Mouse (Mus musculus): ENCODE measurements around the gene Zic2. TPM values are rescaled to one million over a fixed set of nuclear protein-coding genes. Genes with fewer than 3 reads are reported as not detected.

The Zic2 gene
- polyA plus RNA-seq (2015; fragmentation: Nextera tagmentation; extraction: Ambion mirVana), result 2.8 and 3.2 TPM in 2 replicates

GRCm38 (mm10) chr14:122474891-122475556 lies at the start of gene Zic2:
TSS of gene Zic2 (plus strand) at chr14:122475435.
- H3K27ac ChIP-seq, result peak within 1 kb of the TSS; percentile 93
- peaks cover 37% of the 10 kb centered on the region for H3K4me1 ChIP-seq
- WGBS, result 2% methylated on average over 50 of the region's 73 CpGs
- peak; percentile 57 for ATAC-seq (ENCODE audit: low FRiP score, low read depth)
- H3K9ac ChIP-seq, result peak within 1 kb of the TSS; percentile 83
- H3K27me3 ChIP-seq, result peaks cover 77% of the 10 kb centered on the region
- H3K36me3 ChIP-seq, result no peaks in the 10 kb centered on the region
- peak within 1 kb of the TSS; percentile 64 for H3K4me3 ChIP-seq
- H3K9me3 ChIP-seq, result no peaks in the 10 kb centered on the region
- peak within 1 kb of the TSS; percentile 80 for H3K4me2 ChIP-seq (replicated peaks)

GRCm38 (mm10) chr14:122426529-122427203 lies 48.6 kb upstream of the Zic2 start:
- no peaks in the 10 kb centered on the region for H3K36me3 ChIP-seq
- ATAC-seq (ENCODE audit: low FRiP score, low read depth), result no peak
- no peak overlapping the region for H3K4me3 ChIP-seq
- H3K9ac ChIP-seq, result no peak overlapping the region
- H3K27me3 ChIP-seq, result peaks cover 31% of the 10 kb centered on the region; the same call in 1 of the 2 replicates
- H3K4me1 ChIP-seq, result peaks cover 7% of the 10 kb centered on the region; the same call in 1 of the 2 replicates
- 52% methylated on average over 10 of the region's 10 CpGs for WGBS
- no peaks in the 10 kb centered on the region for H3K9me3 ChIP-seq
- no peak overlapping the region; the same call in 1 of the 2 replicates for H3K4me2 ChIP-seq (replicated peaks)
- H3K27ac ChIP-seq, result no peak overlapping the region

- Histone ChIP-seq H3K4me1 (peaks cover 7% of the 10 kb centered on the region; the same call in 1 of the 2 replicates), H3K36me3 (no peaks in the 10 kb centered on the region), H3K27me3 (peaks cover 27% of the 10 kb centered on the region; the same call in 1 of the 2 replicates), H3K4me2 (replicated peaks) (no peak overlapping the region; the same call in 1 of the 2 replicates), H3K9ac (no peak overlapping the region), H3K9me3 (no peaks in the 10 kb centered on the region), H3K27ac (no peak overlapping the region), H3K4me3 (no peak overlapping the region)
- no peak for ATAC-seq (ENCODE audit: low FRiP score, low read depth)
- 45% methylated on average over 8 of the region's 8 CpGs for WGBS
Measured at GRCm38 (mm10) chr14:122427204-122427560, 48.1 kb upstream of the Zic2 start.

- Histone ChIP-seq H3K4me3 (no peak overlapping the region), H3K9ac (no peak overlapping the region), H3K27me3 (peaks cover 27% of the 10 kb centered on the region; the same call in 1 of the 2 replicates), H3K36me3 (no peaks in the 10 kb centered on the region), H3K9me3 (no peaks in the 10 kb centered on the region), H3K27ac (no peak overlapping the region), H3K4me2 (replicated peaks) (no peak overlapping the region), H3K4me1 (peaks cover 7% of the 10 kb centered on the region; the same call in 1 of the 2 replicates)
- 95% methylated on average over 3 of the region's 3 CpGs for WGBS
- ATAC-seq (ENCODE audit: low FRiP score, low read depth), result no peak
Measured at GRCm38 (mm10) chr14:122427654-122428053, 47.6 kb upstream of the Zic2 start.

GRCm38 (mm10) chr14:122432558-122432957 lies 42.7 kb upstream of the Zic2 start:
- WGBS, result 75% methylated on average over 3 of the region's 3 CpGs
- peaks cover 32% of the 10 kb centered on the region for H3K27me3 ChIP-seq
- no peak overlapping the region for H3K4me3 ChIP-seq
- no peak for ATAC-seq (ENCODE audit: low FRiP score, low read depth)
- no peak overlapping the region for H3K9ac ChIP-seq
- H3K27ac ChIP-seq, result no peak overlapping the region
- H3K9me3 ChIP-seq, result no peaks in the 10 kb centered on the region
- H3K4me1 ChIP-seq, result no peaks in the 10 kb centered on the region
- no peaks in the 10 kb centered on the region for H3K36me3 ChIP-seq
- no peak overlapping the region for H3K4me2 ChIP-seq (replicated peaks)

GRCm38 (mm10) chr14:122434039-122434438 lies 41.2 kb upstream of the Zic2 start:
- no peak overlapping the region for H3K4me3 ChIP-seq
- no peaks in the 10 kb centered on the region for H3K9me3 ChIP-seq
- no peak for ATAC-seq (ENCODE audit: low FRiP score, low read depth)
- no peak overlapping the region for H3K27ac ChIP-seq
- no peak overlapping the region for H3K4me2 ChIP-seq (replicated peaks)
- 79% methylated on average over 10 of the region's 10 CpGs for WGBS
- H3K4me1 ChIP-seq, result no peaks in the 10 kb centered on the region
- H3K9ac ChIP-seq, result no peak overlapping the region
- H3K36me3 ChIP-seq, result no peaks in the 10 kb centered on the region
- H3K27me3 ChIP-seq, result peaks cover 33% of the 10 kb centered on the region

GRCm38 (mm10) chr14:122436850-122437249 lies 38.4 kb upstream of the Zic2 start:
- Histone ChIP-seq H3K4me1 (peaks cover 4% of the 10 kb centered on the region), H3K27ac (no peak overlapping the region), H3K27me3 (peaks cover 35% of the 10 kb centered on the region), H3K9ac (no peak overlapping the region), H3K9me3 (no peaks in the 10 kb centered on the region), H3K4me2 (replicated peaks) (no peak overlapping the region), H3K4me3 (no peak overlapping the region), H3K36me3 (no peaks in the 10 kb centered on the region)
- ATAC-seq (ENCODE audit: low FRiP score, low read depth), result no peak
- WGBS, result 49% methylated on average over 10 of the region's 10 CpGs

- no peak overlapping the region for H3K27ac ChIP-seq
- no peaks in the 10 kb centered on the region for H3K9me3 ChIP-seq
- ATAC-seq (ENCODE audit: low FRiP score, low read depth), result no peak
- H3K36me3 ChIP-seq, result no peaks in the 10 kb centered on the region
- peak overlapping the region; percentile 52 for H3K4me3 ChIP-seq
- 4% methylated on average over 29 of the region's 29 CpGs for WGBS
- H3K9ac ChIP-seq, result peak overlapping the region; percentile 69
- peaks cover 40% of the 10 kb centered on the region for H3K4me1 ChIP-seq
- peaks cover 96% of the 10 kb centered on the region for H3K27me3 ChIP-seq
- peak overlapping the region; percentile 91 for H3K4me2 ChIP-seq (replicated peaks)
Measured at GRCm38 (mm10) chr14:122449601-122450495, 25.4 kb upstream of the Zic2 start.

- Histone ChIP-seq H3K9ac (peak within 1 kb of the TSS; percentile 69), H3K36me3 (no peaks in the 10 kb centered on the region), H3K4me2 (replicated peaks) (peak within 1 kb of the TSS; percentile 91), H3K9me3 (no peaks in the 10 kb centered on the region), H3K4me3 (peak within 1 kb of the TSS; percentile 52), H3K4me1 (peaks cover 40% of the 10 kb centered on the region), H3K27ac (no peak within 1 kb of the TSS), H3K27me3 (peaks cover 96% of the 10 kb centered on the region)
- peak; percentile 55 for ATAC-seq (ENCODE audit: low FRiP score, low read depth)
- 1% methylated on average over 59 of the region's 59 CpGs for WGBS
Measured at GRCm38 (mm10) chr14:122450496-122451382, 24.5 kb upstream of the Zic2 start, which contains the start of gene Gm5089. TSS of gene Gm5089 (minus strand) at chr14:122451115.

- H3K4me1 ChIP-seq, result peaks cover 40% of the 10 kb centered on the region
- no peak overlapping the region for H3K27ac ChIP-seq
- peak overlapping the region; percentile 52 for H3K4me3 ChIP-seq
- no peak for ATAC-seq (ENCODE audit: low FRiP score, low read depth)
- H3K4me2 ChIP-seq (replicated peaks), result peak overlapping the region; percentile 91
- peaks cover 91% of the 10 kb centered on the region for H3K27me3 ChIP-seq
- H3K9me3 ChIP-seq, result no peaks in the 10 kb centered on the region
- no peaks in the 10 kb centered on the region for H3K36me3 ChIP-seq
- H3K9ac ChIP-seq, result no peak overlapping the region
- 63% methylated on average over 5 of the region's 5 CpGs for WGBS
Measured at GRCm38 (mm10) chr14:122451551-122452145, 23.6 kb upstream of the Zic2 start.
